Mouse (Mus musculus) E14TG2a.4 (cell line): Measurements from ENCODE around the gene Cox4i2.

ENCODE experiments used
- CTCF ChIP-seq: conservative IDR thresholded peaks from 2 replicates; pipeline ENCODE4 v1.5.1; 2014; ENCODE audit warnings: low read length
- POU5F1 ChIP-seq: IDR thresholded peaks from 2 replicates; pipeline ENCODE4 v1.6.1; 2014; ENCODE audit warnings: low read length, borderline replicate concordance

- TF ChIP-seq CTCF (no peak), POU5F1 (no peak)
Measured at GRCm38 (mm10) chr2:152757478-152757877, 3.5 kb downstream of the Cox4i2 start.
